Mouse (Mus musculus) layer of hippocampus, postnatal 10 days (tissue): ENCODE results near the gene Aup1. TPM values are rescaled to one million over a fixed set of nuclear protein-coding genes. Genes with fewer than 3 reads are reported as not detected.

Source experiments
- DNase-seq, 2 experiments: peaks; one replicate each; pipeline ENCODE4 v3.0.0; 2021; ENCODE audit warnings: low spot score in 2 of 2
- total RNA-seq, 2 experiments: library from RNA; stranded (reverse); gene quantifications; 2 replicates each; pipeline ENCODE4 v1.2.3; 2021

Gene Aup1
- total RNA-seq, 2 experiments from 2014 or later, result 92.7 to 115 TPM

- DNase-seq, result peak in 1 of 2 experiments; percentile 12
Measured at GRCm38 (mm10) chr6:83068706-83069487, 14.6 kb downstream of the Aup1 start.

- DNase-seq, result no peak
Measured at GRCm38 (mm10) chr6:83069488-83070246, 15.3 kb downstream of the Aup1 start.

- DNase-seq, result no peak
Measured at GRCm38 (mm10) chr6:83070247-83070310, 15.8 kb downstream of the Aup1 start, which contains the start of gene Tlx2. TSS of gene Tlx2 (minus strand) at chr6:83070293.

- DNase-seq, result peak; percentile 56 to 65
Measured at GRCm38 (mm10) chr6:83070311-83071219, 16.2 kb downstream of the Aup1 start.

DNA sequence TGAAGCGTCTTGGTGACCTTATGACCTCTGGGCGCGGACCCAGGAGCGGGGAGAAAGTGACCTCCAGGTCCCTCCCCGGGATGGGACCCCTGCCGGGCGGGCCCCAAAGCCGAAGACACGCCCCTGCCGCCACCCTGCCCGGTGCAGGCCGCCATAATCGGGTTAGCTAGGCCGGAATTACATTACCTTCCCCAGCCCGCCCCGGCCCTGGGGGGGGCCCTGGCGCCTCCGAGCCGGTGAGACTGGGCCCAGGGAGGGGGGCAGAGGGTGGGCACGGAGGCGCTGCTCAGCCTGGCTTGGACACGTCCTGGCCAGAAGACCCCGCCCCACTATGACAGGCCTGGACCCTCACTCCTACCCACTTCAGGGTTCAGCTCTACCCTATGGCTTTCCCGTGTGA is 16.9 kb downstream of the Aup1 start:
- DNase-seq, result no peak

DNA sequence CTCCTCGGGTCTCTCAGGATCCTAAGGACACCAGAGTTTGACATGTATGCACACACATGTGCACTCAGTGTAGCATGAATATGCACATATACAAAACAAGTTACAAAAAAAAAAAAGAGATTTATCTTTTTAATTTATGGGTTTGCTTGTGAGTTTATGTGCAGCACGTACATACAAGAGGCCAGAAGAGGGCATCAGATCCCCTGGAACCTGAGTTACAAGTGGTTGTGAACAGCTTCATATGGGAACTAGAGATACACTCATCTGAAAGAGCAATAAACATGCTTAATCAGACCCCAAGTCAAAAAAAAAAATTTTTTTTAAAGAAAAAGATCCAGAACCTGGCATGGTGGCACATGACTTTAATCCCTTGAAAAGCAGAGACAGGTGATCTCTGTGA is 20.7 kb downstream of the Aup1 start:
- DNase-seq, result no peak

DNA sequence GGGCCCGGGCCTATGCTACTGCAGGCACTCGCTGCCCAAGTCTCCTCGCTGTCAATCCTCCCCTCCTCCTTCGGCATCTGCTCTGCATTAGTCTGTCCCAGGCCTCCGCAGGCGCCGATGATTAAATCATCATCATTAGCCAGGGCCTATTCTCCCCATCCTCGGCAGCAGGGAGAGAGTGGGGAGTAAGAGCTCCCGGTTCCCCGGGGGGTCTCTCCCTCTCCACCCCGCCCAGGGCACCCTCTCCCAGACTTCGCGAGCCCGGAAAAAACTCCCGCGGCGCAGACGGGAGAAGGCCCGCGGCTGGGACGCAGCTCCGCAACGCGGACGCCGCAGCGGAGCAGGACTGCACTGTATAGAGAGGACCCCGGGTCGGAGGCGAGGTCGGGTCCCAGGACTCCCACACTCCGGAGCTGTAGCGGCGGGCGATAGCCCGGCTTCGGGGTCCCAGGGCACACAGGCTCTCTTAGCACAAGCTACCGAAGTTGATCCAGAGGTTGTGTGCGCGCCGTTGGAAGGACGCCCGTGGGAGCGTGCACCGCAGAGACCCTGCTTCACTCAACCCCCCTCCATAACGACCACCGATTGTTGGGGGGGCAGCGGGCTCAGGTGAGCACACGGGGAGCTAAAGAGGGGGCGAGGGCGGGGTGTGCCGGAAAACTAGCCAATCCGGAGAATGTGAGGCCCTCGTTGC is 23.5 kb downstream of the Aup1 start, which contains the start of gene Pcgf1:
TSS of gene Pcgf1 (plus strand) at position 240 of the 694 bp plus-strand sequence.
- DNase-seq, result peak in 1 of 2 experiments; percentile 52

DNA sequence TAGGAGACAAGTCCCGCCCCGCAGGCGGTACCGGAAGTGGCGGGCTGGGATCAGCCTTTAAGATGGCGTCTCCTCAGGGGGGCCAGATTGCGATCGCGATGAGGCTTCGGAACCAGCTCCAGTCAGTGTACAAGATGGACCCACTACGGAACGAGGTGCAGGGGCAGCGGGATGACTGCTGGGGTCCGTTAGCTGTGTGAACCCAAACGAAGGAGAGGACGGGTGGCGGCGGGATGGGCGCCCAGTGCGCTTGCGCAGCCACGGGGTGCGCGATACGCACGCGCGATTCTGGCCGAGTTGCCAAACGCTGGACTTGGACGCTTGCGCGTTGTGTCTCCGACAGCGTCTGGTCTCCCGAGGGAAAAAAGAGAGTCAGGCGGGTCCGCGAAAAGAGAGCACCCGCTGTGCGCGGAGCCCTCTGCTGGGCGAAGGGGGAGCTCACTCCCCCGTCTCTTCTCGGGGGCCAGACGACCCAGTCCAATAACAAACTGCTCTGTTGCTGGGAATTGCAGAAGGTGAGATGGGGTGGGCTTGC is 24.1 kb downstream of the Aup1 start:
- peak; percentile 100 for DNase-seq

- DNase-seq, result no peak
Measured at GRCm38 (mm10) chr6:83080210-83080609, 25.9 kb downstream of the Aup1 start.

DNA sequence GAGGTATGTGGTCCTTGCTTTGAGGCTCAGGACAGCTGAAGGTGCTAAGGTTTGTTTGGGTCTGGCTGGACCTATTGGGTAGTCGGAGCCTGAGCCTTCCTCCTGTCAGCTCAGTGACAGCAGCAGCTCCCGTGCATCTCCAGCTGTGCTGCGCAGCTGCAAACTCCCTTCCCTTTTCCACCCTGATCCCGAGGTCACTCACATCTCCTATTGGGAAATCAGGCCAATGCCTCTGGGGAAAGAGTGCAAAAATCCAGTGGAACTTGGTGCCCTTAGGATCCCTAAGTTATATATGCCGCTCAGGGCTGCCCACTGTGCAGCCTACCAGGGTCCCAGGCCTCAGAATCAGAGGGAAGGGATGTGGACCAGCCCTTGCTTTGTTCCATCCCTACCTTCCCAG is 29.2 kb downstream of the Aup1 start:
- no peak for DNase-seq

GRCm38 (mm10) chr6:83084477-83084876 is 30.2 kb downstream of the Aup1 start:
- no peak for DNase-seq

DNA sequence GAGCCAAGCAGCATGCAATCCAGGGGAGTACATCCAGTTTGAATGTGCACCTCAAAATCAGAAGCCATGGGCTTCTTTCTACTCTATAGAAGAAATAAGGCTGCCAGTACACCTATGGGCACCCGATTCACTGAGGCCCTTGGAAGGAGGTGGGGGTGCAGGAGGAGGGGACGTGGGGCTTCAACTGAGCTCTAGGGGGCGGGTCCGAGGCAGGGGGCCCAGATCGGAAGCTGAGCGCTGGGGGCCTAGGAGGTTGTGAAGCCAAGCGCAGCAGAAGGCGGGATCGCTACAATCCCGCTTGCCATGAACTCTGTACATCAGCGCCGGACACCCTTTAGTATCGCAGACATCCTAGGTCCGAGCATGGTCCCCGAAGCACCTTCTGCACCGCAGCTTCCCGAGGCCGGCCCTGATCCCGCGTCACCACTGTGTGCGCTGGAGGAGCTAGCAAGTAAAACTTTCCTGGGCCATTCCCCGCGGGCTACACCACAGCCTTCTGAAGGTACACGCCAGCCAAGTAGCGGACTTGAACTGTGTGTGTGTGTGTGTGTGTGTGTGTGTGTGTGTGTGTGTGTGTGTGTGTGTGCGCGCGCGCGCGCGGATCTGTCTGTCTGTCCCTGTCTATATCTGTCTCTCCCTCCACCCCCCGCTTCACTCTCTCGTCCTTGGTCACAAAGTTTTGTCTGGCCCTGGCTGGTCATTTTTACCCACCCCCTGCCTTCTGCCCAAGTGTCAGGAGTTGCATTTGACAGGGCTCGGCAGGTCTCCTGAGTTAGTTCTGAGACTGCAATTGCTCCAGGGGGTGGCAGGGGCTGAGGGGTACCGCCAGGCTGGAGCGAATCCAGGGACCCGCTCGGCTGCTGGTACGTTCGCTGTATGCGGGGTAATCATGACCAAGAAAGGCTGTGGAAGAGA is 32.1 kb downstream of the Aup1 start, which contains the start of gene Lbx2:
TSS of gene Lbx2 (plus strand) at position 247 of the 915 bp plus-strand sequence.
- no peak for DNase-seq

GRCm38 (mm10) chr6:83087205-83087925 is 33.0 kb downstream of the Aup1 start:
- DNase-seq, result no peak

DNA sequence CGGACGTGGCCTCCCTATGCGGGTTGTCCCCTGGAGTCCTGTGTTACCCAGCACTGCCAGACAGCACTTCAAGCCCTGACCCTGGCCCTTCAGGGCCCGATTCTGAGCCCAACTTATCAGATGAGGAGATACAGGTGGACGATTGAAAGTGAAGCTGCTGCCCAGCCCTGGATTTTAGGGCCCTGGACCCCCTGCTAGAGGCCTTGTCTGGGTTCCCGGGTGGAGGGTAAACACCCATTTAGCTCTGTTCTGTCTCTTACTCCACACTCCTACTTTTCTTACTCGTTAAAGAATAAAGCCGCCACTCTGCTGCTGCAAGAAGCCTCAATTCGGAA is 33.6 kb downstream of the Aup1 start:
- no peak for DNase-seq

- DNase-seq, result no peak
Measured at GRCm38 (mm10) chr6:83092416-83093127, 38.3 kb downstream of the Aup1 start.

DNA sequence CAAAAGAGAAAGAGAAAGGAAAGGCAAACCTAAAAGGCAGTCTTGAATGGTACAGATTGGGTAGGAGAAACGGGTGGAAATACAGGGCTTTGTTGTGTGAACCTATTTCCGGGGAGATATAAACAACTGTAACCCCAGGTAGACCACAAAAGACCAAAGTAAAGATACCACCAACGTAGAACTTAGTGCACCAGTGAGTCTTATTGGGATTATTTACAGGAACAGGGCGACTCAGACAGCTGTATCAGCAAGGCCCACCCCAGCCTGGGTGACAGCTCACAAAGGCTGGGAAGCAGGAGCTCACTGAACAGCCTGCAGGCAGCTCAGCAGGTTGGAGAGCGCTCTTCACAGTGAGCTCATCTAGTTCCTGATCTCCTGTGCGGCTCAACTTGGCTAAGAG is 41.6 kb downstream of the Aup1 start:
- no peak for DNase-seq

GRCm38 (mm10) chr6:83098411-83098810 is 44.1 kb downstream of the Aup1 start:
- no peak for DNase-seq

GRCm38 (mm10) chr6:83101316-83101687 is 47.0 kb downstream of the Aup1 start, which contains the start of the genes Ccdc142 and Gm42688:
TSS of gene Ccdc142 (plus strand) at chr6:83101601.
TSS of gene Gm42688 (plus strand) at chr6:83101617.
- DNase-seq, result peak; percentile 86 to 90
